Mouse (Mus musculus) embryonic facial prominence, embryonic 14.5 days (tissue): ENCODE measurements around the gene Paqr5. TPM values are rescaled to one million over a fixed set of nuclear protein-coding genes. Genes with fewer than 3 reads are reported as not detected.

Experiments used
- ATAC-seq: fragments of 200-750 bp; cut with Nextera tagmentation; 2 replicates; pipeline ENCODE4 v1.8.0; 2017; ENCODE audit warnings: low read depth, moderate number of reproducible peaks, moderate TSS enrichment
- DNase-seq: peaks from one replicate; pipeline ENCODE4 v3.0.0-alpha.2; 2015; ENCODE audit warnings: low spot score
- H3K27ac ChIP-seq: fragments of 300-500 bp; sonication (generic); replicated peaks from 2 replicates; pipeline ENCODE4 v1.5.1; 2014; ENCODE audit warnings: low read depth, mild to moderate bottlenecking, low read length, moderate library complexity
- H3K27me3 ChIP-seq: fragments of 300-500 bp; sonication (generic); replicated peaks from 2 replicates; pipeline ENCODE4 v1.6.1; 2014; ENCODE audit warnings: low read length; ENCODE audit not compliant: control insufficient read depth, insufficient read depth
- H3K36me3 ChIP-seq: fragments of 300-500 bp; sonication (generic); 2 replicates; pipeline ENCODE4 v1.6.1; 2014; ENCODE audit warnings: low read length, mixed read lengths; ENCODE audit not compliant: control insufficient read depth, insufficient read depth
- H3K4me1 ChIP-seq: fragments of 300-500 bp; sonication (generic); 2 replicates; pipeline ENCODE4 v1.6.1; 2014; ENCODE audit warnings: antibody characterized with exemption, low read length; ENCODE audit not compliant: control insufficient read depth, insufficient read depth
- H3K4me2 ChIP-seq: fragments of 300-500 bp; sonication (generic); 2 replicates; pipeline ENCODE4 v1.6.1; 2014; ENCODE audit warnings: low read depth, mild to moderate bottlenecking, low read length, moderate library complexity, mixed read lengths
- H3K4me3 ChIP-seq: fragments of 300-500 bp; sonication (generic); 2 replicates; pipeline ENCODE4 v1.5.1; 2014; ENCODE audit warnings: low read depth, mild to moderate bottlenecking, low read length
- H3K9ac ChIP-seq: fragments of 300-500 bp; sonication (generic); 2 replicates; pipeline ENCODE4 v1.6.1; 2014; ENCODE audit warnings: low read depth, mild to moderate bottlenecking, low read length, moderate library complexity, mixed read lengths
- H3K9me3 ChIP-seq: fragments of 300-500 bp; sonication (generic); 2 replicates; pipeline ENCODE4 v1.6.1; 2016; ENCODE audit warnings: low read length; ENCODE audit not compliant: control insufficient read depth
- WGBS: fragments of 180-500 bp; shearing (Covaris S2); extraction: QIAGEN DNeasy Blood & Tissue Kit; methylation state at CpG from one replicate; pipeline ENCODE4 v1.1.7; 2014; 5-methylcytosine and 5-hydroxymethylcytosine counted together
- polyA plus RNA-seq: library from polyadenylated mRNA; unstranded; fragments of >200 nt; fragmentation: Nextera tagmentation; extraction: Ambion mirVana; gene quantifications from 2 replicates; pipeline ENCODE4 v1.2.1, GENCODE M21; 2014

Paqr5 gene
- polyA plus RNA-seq = 7.3 and 7.4 TPM in 2 replicates

- no peak within 1 kb of the TSS for H3K27ac ChIP-seq
- DNase-seq = peak; percentile 62
- H3K4me1 ChIP-seq = no peaks in the 10 kb centered on the region
- peak within 1 kb of the TSS; percentile 56 for H3K9ac ChIP-seq
- H3K36me3 ChIP-seq = no peaks in the 10 kb centered on the region
- peak within 1 kb of the TSS; percentile 80 for H3K4me2 ChIP-seq
- ATAC-seq = peak; percentile 91
- 0% methylated on average over 19 of the region's 32 CpGs for WGBS
- H3K27me3 ChIP-seq = peaks cover 22% of the 10 kb centered on the region
- H3K9me3 ChIP-seq = no peaks in the 10 kb centered on the region
- peak within 1 kb of the TSS; percentile 42 for H3K4me3 ChIP-seq
Observed at GRCm38 (mm10) chr9:62026600-62026999, at the start of gene Paqr5. Paqr5 (minus strand) TSS chr9:62026856.

GRCm38 (mm10) chr9:62062234-62062633 is 35.6 kb upstream of the Paqr5 start:
- Histone ChIP-seq H3K4me1 (no peaks in the 10 kb centered on the region), H3K4me3 (no peak overlapping the region), H3K9me3 (no peaks in the 10 kb centered on the region), H3K4me2 (no peak overlapping the region), H3K27ac (no peak overlapping the region), H3K36me3 (0 out of 2 replicates have a peak, but pooled peaks cover 4% of the 10 kb centered on the region), H3K27me3 (no peaks in the 10 kb centered on the region), H3K9ac (no peak overlapping the region)
- WGBS = 91% methylated on average over 3 of the region's 3 CpGs
- ATAC-seq = no peak
- no peak for DNase-seq

GRCm38 (mm10) chr9:62060431-62060830 is 33.8 kb upstream of the Paqr5 start:
- H3K4me1 ChIP-seq = no peaks in the 10 kb centered on the region
- 97% methylated on average over 2 of the region's 2 CpGs for WGBS
- ATAC-seq (no peak), DNase-seq (no peak)
- H3K27me3 ChIP-seq = no peaks in the 10 kb centered on the region
- no peak overlapping the region for H3K27ac ChIP-seq
- no peaks in the 10 kb centered on the region for H3K9me3 ChIP-seq
- no peak overlapping the region for H3K4me3 ChIP-seq
- H3K36me3 ChIP-seq = 0 out of 2 replicates have a peak, but pooled peaks cover 4% of the 10 kb centered on the region
- no peak overlapping the region for H3K4me2 ChIP-seq
- H3K9ac ChIP-seq = no peak overlapping the region

- Histone ChIP-seq H3K27me3 (no peaks in the 10 kb centered on the region), H3K9ac (no peak overlapping the region), H3K36me3 (0 out of 2 replicates have a peak, but pooled peaks cover 4% of the 10 kb centered on the region), H3K4me3 (no peak overlapping the region), H3K4me1 (no peaks in the 10 kb centered on the region), H3K27ac (no peak overlapping the region), H3K4me2 (no peak overlapping the region), H3K9me3 (no peaks in the 10 kb centered on the region)
- 75% methylated on average over 11 of the region's 11 CpGs for WGBS
- no peak for DNase-seq
- ATAC-seq = no peak
Observed at GRCm38 (mm10) chr9:62059941-62060340, 33.3 kb upstream of the Paqr5 start.

- no peaks in the 10 kb centered on the region for H3K27me3 ChIP-seq
- H3K4me1 ChIP-seq = no peaks in the 10 kb centered on the region
- DNase-seq = no peak
- no peaks in the 10 kb centered on the region for H3K9me3 ChIP-seq
- H3K27ac ChIP-seq = no peak overlapping the region
- WGBS = 73% methylated on average over 7 of the region's 7 CpGs
- H3K4me3 ChIP-seq = no peak overlapping the region
- no peak overlapping the region for H3K9ac ChIP-seq
- 0 out of 2 replicates have a peak, but pooled peaks cover 4% of the 10 kb centered on the region for H3K36me3 ChIP-seq
- H3K4me2 ChIP-seq = no peak overlapping the region
- ATAC-seq = no peak
Observed at GRCm38 (mm10) chr9:62057881-62058506, 31.3 kb upstream of the Paqr5 start.

GRCm38 (mm10) chr9:62056206-62056605 is 29.6 kb upstream of the Paqr5 start:
- Histone ChIP-seq H3K27ac (no peak overlapping the region), H3K9ac (no peak overlapping the region), H3K9me3 (no peaks in the 10 kb centered on the region), H3K27me3 (no peaks in the 10 kb centered on the region), H3K4me3 (no peak overlapping the region), H3K36me3 (0 out of 2 replicates have a peak, but pooled peaks cover 4% of the 10 kb centered on the region), H3K4me2 (no peak overlapping the region), H3K4me1 (no peaks in the 10 kb centered on the region)
- DNase-seq (no peak), ATAC-seq (no peak)
- WGBS = 86% methylated on average over 2 of the region's 2 CpGs

GRCm38 (mm10) chr9:62050801-62051200 is 24.1 kb upstream of the Paqr5 start:
- 49% methylated on average over 4 of the region's 4 CpGs for WGBS
- Histone ChIP-seq H3K36me3 (no peaks in the 10 kb centered on the region), H3K9ac (no peak overlapping the region), H3K27ac (no peak overlapping the region), H3K9me3 (no peaks in the 10 kb centered on the region), H3K4me3 (no peak overlapping the region), H3K27me3 (no peaks in the 10 kb centered on the region), H3K4me1 (no peaks in the 10 kb centered on the region), H3K4me2 (no peak overlapping the region)
- DNase-seq (peak; percentile 45), ATAC-seq (0 out of 2 replicates have a peak, but pooled peaks have one; percentile 47)

GRCm38 (mm10) chr9:62049166-62049565 is 22.5 kb upstream of the Paqr5 start:
- WGBS = 61% methylated on average over 8 of the region's 8 CpGs
- DNase-seq = no peak
- no peaks in the 10 kb centered on the region for H3K27me3 ChIP-seq

GRCm38 (mm10) chr9:62042167-62042566 is 15.5 kb upstream of the Paqr5 start:
- Histone ChIP-seq H3K4me3 (no peak overlapping the region), H3K9me3 (no peaks in the 10 kb centered on the region), H3K36me3 (no peaks in the 10 kb centered on the region), H3K9ac (no peak overlapping the region), H3K4me1 (no peaks in the 10 kb centered on the region), H3K4me2 (no peak overlapping the region), H3K27ac (no peak overlapping the region), H3K27me3 (no peaks in the 10 kb centered on the region)
- DNase-seq = no peak
- ATAC-seq = no peak
- WGBS = 86% methylated on average over 3 of the region's 3 CpGs

More at GRCm38 (mm10) chr9:62049166-62049565, 22.5 kb upstream of the Paqr5 start:
- Histone ChIP-seq H3K9me3 (no peaks in the 10 kb centered on the region), H3K4me3 (no peak overlapping the region), H3K27ac (no peak overlapping the region), H3K36me3 (no peaks in the 10 kb centered on the region), H3K4me1 (no peaks in the 10 kb centered on the region), H3K9ac (no peak overlapping the region), H3K4me2 (no peak overlapping the region)
- ATAC-seq = no peak
